Mouse (Mus musculus) MN1 (cell line): Measurements from ENCODE around the gene Rrp1.
A peak's percentile ranks its signal among the peaks of the same experiment; 100 is the strongest.
"Not testable (repeated sequence)": the region's sequence is repeated elsewhere in the genome, so short reads cannot be mapped to it uniquely, and the experiment has no call there.

Experiments
- DNase-seq: peaks from one replicate; pipeline ENCODE4 v3.0.0-alpha.2; 2016; ENCODE audit warnings: low spot score

Gene Rrp1

DNA sequence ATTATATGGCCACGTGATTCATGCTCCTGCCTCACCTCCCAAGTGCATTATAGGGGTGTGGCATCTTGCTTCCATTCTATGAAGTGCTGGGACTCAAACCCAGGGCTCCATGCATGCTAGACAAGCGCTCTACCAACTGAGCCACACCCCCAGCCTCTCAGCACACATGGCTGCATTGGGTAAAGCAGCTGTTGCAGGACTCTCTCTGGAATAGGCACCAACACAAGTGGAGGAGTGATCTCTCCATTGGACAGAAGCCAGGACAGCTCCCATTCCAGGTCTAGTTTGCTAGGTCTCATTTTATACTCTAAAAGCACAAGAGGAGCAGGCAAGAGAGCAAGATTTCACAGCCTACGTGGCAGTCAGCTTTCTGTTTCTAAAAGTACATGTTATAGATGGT, 29.3 kb downstream of the Rrp1 start:
- DNase-seq = no peak

DNA sequence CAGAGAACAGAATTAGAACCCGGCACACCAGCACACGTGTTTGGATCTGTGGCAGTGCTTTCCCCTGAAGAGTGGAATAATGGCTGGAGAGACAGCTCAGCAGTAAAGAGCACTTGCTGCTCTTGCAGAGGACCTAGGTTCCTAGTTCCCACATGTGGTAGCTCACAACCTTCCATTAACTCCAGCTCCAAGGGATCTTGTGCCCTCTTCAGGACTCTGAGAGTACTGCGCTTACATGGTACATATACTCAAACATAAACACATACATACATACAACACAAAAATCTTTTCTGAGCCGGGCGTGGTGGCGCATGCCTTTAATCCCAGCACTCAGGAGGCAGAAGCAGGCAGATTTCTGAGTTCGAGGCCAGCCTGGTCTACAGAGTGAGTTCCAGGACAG, 34.3 kb downstream of the Rrp1 start:
- DNase-seq = no peak

DNA sequence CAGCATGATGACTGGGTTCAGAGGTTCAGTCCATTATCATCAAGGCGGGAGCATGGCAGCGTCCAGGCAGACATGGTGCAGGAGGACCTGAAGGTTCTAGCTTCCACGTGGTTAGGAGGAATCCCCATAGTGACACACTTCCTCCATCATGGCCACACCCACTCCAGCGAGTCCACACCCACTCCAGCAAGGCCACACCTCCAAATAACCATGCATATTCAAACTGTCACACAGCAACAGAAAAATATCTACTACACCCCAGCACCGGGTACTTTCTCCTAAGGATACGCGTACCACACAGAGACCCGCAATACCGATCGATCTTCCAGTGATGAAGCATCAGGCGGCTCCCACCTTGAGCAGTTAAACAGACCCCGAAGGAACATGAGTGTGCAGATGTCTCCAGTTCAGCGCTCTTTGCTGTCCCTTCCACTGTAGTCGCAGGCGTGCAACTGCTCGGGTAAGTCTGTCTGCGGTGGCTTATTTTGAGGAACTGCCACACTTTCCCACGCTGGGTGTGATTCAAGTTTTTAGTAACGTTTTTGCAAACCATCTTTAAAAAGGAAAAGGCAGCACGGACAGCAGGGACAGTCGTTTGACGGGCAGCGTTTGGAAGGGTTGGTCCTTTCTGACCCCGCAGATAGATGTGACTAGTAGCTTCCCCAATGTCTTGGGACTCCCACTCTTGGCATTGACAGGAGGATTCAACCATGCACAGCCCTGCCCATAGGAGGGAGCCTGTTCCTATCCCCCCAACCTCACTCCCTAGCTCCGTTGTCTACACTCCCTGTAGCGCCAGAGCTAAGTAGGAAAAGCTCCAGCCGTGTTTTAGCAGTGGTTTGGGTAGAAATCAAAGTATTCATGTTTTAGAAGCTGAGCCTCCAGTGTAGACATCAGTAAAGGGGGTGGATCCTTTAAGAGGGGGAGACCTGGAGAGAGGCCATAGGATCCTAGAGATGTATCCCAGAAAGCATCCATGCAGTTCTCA, 39.9 kb downstream of the Rrp1 start:
- DNase-seq = no peak

DNA sequence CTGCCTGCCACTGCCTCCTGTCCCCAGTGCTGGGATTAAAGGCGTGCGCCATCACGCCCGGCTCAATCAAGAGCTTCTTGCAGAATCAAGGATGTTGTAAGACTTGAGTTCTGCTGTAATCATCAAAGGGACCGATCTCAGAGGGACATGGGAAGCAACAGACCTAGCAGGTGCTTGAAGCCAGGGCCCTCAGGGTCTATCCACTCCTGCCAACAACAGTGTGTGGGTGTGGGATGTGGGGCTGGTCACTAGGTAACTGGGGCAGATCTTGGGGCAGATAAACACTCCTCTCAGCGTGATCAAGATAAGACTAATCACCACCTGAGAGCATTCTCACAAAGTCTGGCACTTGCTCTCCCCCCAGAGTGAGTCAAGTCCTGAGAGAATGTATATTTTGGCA, 41.1 kb downstream of the Rrp1 start:
- DNase-seq = no peak

DNA sequence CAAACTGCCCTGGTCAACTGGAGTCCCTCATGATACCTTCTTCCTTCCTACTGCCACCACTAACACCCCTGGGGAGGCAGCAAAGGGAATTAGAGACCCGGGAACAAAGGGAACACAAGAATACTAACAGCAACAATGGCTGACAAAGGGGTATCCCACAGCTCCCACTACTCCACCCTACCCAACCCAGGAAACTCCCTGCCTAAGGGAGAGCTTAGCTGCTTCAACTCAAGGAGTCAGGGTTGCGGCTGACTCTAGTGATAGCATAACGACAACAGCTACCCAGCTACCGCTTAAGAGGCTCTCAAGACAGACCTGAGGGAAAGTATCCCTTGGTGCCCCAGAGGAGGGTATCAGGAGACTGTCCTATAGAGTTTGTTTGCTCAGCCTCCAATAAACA, 45.3 kb downstream of the Rrp1 start:
- no peak for DNase-seq

DNA sequence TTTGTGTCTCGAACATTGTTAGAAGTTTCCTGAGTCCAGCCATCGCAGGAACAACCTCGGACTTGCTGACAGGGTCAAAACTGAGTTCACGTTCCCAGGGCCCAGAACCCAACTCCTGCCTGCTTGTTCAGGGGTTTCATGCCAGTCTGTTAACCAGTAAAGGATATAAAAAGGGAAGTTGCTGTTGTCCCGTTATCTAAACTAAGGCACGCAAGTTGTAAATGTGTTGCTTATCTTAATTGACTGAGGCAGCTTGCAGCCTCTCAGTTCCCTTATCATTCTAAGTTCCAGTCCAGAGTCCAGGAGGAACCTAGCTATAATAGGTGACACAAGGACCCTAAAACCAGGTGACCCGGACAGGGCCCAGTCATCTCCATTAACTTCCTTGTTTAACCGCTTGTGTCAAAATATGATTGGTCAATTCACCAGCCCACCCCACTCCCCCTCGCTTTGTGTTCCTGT, 46.0 kb downstream of the Rrp1 start:
- no peak for DNase-seq

DNA sequence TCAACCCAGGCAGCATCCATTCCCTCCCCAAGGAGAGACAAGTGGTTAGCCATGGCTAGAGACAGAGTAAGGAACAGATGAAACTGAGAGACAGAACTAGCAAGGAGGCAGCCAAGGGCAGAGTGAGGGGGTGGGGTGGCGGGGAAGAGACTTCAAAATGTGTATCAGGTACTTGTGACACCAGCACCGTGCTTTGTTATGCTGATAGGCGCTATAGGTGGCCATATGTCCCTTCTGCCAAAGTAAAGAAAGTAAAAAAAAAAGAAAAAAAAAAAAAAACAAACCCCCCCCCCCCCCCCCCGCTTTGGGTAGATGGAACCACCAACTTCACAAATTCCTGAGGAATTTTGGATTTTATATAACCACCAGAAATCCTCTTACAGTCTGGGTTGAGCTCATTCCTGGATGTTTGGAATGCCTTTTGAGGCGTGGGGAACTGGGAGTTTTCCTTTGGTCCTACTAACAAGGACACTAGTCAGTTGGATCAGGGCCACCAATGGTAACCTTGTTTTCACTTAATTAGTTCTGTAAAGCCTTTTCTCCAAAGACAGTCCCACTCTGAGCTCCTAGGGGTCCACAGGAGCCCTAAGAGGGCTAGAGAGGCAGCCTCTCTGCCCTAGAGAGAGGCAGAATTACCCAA, 46.5 kb downstream of the Rrp1 start:
- DNase-seq = no peak

DNA sequence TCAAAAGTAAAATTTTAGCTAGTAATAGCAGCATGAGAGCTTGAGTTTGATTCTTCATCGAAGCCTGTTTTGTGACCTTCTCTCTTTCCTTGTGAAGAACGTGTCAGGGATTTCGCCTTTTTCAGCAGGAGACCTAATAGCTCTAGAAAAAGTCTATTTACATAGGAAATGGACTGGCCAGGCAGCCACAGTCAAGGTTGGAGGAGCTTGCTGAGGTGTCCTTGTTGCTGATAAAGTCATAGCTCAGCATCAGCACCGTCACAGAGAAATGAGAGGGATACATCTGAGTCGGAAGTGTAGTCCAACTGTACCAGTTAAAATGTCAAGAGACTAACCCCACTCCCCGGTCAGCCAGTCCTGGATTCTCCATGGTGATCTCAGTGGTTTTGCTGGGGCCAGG, 47.3 kb downstream of the Rrp1 start:
- DNase-seq = no peak

DNA sequence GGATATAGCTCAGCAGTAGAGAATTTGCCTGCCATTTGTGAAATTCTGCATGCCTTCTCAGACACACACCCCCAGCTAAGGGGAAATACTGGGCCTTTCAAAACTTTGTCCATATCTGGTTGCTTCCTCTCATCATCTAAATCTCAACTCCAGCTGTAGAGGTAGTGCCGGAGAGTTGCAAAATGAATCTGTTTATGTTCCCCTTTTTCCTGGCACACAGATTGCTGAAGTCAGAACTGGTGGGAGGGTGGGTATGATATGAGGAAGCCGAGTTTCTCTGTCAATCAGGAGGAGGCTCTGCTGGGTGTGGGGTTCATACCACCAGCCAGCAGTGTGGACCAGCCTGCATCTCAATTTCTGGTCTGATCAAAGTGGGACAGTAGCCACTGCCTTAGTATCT, 48.7 kb downstream of the Rrp1 start:
- no peak for DNase-seq

DNA sequence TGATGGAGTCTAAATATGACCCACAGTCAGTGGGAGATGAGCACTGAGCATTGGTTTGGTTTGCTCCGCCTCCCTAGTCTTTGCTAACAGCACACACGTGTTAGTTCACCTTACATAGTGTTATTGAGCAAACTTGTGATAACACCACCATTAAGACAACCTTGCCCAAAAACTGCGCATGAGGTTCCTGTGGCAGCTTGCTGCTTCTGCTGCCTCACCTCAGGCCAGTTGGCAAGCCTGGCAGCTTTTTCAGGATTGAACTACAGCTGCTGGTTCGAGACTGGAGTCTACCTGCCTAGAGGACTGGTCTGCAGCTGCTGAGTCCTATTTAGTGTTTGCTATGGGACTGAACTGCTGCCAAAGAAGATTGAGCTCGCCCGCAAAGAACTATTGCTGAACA, 49.5 kb downstream of the Rrp1 start:
- no peak for DNase-seq

DNA sequence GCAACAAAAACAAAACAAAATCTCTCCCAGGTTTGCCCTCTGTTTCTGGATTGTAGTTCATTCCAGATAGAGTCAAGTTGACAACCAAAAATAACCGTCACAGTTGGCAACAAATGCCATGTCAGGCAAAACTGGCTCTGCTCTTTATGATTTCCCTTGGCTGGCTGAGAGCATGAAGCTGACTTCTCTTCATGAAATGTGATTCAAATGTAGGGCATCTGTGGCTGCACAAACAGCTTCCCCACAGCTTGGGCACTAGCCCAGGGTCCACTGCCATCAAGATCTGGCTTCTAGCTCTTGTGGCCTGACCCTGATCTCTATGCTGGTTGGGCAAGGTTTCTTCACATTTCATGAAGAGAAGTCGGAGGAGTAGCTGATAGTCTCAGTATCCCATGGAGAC, 50.9 kb downstream of the Rrp1 start:
- DNase-seq = no peak

DNA sequence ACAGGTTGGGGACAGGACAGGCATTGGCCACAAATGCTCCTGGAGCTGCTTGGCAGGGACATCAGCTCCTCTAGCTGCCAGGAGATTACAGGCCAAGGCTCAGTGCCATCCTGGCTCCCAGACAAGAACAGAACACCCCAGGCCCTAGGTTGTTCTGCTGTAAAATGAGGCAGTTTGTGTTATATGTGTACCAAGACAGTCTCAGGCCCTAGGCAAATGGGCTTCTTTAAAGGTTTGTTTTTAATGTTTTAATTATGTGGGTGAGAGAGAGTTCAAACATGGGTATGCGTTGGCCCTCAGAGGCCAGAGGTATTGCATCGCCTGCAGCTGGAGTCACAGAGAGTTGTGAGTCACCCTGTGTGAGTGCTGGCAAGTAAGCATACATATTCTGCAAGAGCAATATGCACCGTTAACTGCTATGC, 52.5 kb downstream of the Rrp1 start:
- DNase-seq = peak; percentile 64

DNA sequence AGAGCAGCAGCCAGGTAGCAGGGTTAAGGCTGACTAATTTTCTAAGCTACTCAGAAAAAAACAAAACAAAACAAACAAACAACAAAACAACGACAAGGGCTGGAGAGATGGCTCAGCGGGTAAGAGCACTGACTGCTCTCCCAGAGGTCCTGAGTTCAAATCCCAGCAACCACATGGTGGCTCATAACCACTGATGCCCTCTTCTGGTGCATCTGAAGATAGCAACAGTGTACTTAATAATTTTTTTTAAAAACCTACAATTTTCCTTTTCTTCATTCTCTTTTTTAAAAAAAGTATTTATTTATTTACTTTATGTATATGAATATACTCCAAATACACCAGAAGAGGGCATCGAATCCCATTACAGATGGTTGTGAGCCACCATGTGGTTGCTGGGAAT, 53.8 kb downstream of the Rrp1 start:
- DNase-seq = not testable (repeated sequence)

DNA sequence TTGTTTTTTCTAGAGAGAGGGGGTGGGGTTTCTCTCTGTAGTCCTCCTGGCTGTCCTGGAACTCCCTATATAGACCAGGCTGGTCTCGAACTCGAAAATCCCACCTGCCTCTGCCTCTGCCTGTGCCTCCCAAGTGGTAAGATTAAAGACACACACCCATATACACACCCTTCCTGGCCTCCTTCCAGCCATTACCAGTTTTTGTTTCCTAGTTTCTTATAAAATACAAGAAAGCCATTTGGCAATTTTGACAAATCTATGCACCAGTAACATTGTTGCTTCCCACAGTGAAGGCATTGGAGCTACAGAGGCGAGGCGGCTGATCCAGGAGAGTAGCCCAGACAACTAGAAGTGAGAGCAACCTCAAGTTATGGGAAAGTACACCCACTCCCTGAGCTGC, 54.6 kb downstream of the Rrp1 start:
- no peak for DNase-seq

DNA sequence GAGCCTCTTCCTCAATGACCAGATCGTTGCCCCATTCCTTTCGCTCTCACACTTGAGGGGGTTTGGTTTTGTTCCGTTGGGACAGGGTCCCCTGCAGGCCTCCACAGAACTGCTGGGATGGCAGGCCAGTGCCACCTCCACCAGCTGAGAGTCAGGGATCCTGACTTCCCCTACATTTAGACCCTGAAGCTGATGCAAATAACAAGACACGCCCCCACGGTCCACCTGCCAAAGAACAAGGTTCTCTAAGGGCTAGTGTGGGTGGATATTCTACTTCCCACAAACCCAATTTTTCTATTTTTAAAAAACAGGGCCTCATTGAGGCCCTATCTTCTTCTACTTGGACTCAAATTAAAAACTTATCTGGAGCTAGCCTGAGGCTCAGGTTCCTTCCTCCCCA, 55.1 kb downstream of the Rrp1 start:
- no peak for DNase-seq

DNA sequence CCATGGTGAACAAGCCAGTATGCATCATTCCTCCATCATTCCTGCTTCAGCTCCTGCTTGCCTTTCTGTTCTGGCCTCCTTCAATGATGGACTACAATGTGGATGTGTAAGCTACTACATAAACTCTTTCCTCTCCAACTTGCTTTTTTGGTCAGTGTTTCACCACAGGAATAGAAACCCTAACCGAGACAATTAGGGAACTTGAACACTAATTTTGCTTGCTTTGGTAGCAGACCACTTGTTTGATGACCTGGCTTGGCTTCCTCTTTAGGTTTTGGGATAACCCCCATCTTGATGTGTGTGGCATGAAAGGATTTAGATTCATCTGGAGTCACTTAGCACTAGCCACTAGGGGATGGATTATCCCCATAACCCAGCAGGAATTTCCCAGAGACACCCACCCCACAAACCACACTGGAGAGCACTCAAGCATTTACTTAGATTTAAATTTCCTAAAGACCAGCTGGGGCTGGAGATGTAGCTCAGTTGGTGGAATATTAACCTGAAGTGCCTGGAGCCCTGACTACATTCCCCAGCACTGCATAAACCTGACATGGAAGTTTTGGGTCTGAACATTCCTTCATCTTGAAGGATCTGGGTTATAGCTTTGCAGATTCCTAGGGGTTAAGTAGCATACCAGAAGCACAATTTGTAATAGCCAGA, 56.8 kb downstream of the Rrp1 start:
- no peak for DNase-seq

DNA sequence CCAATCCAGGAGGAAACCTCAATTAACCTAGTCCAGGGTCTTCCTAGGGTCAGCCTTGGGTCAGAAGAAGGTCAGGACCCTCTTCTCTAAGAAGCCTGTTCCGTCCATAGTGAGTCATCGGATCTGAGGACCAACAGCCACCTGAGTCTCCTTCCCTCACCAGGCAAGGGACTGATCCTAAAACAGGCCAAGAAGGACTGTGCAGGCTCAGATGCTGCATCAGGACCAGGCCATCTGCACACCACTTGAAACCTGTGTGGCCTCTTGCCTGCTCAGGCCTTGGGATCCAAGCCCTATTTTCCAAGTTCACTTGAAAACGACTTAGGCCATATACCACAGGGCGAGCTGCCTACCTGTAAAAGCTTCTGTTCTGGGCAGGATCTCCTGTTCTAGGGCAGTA, 59.6 kb downstream of the Rrp1 start:
- peak; percentile 56 for DNase-seq

DNA sequence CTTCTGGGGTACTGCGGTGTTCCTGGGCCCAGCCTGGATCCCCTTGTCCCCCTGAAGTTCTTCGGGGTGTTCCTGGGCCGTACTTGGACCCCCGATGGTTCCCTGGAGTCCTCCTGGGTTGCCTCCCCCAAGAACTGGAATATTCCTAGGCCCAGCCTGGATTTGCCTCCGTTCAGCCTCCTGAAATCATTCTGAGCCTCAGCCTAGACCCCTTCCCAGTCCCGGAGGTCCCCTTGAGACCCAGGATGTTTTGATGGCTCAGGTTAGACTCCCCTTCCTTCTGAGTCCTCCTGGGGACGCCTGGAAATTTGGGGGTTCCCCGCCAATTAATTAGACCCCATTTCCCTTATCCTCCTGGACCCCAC, 60.2 kb downstream of the Rrp1 start:
- no peak for DNase-seq

DNA sequence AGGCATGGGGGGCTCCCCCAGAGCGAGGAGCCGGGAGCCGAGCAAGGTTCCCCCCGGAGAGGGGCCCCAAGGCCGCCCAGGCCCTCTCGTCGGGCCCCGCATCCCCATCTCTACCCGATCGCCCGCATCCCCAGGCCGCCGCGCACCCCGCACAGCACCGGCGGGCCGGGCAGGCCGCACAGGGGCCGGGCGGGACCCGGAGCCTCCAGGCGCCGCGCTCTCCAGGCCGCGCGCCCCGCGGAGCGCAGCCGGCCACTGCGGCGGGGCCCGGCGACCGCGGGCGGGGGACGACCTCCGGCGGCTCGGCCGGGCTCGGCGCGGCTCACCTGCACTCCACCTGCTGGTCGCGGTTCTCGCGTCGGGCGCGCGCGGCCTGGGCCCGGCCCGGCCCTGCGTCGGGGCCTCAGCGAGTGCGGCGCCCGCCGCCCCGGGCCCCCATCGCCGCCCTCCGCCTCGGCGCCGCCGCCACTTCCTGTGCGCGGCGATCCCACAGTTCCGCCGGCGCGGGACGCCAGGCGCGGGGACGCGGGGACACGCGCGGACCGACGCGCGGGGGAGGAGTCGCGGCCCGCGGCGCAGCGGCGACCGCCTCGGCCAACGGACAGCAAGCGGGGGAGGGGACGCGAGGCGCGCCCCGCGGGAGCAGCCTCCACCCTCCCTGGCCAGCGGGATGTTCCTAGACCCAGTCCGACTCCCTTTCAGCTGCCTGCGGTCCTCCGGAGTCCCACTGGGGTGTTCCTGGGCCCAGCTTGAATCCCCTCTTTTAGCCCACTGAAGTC, 60.8 kb downstream of the Rrp1 start, which contains the start of gene Agpat3:
Gene Agpat3 (minus strand): TSS at position 603 of the 779 bp plus-strand sequence.
- peak; percentile 77 for DNase-seq

DNA sequence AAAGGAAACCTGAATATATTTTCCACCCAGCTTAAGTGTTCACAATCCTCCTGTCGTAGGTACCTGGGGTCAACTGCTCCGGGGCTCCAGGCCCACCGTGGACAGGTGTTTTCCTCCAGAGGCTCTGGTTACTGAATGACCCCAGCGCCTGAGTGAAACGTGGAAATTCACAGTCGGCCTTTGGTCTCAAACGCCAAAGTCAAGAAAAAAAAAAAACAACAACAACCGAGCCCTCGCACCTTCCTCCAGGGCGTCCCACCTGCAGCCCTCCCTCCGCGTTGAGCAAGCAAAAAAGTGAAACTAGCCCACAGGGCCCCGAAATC, 61.3 kb downstream of the Rrp1 start:
- no peak for DNase-seq

DNA sequence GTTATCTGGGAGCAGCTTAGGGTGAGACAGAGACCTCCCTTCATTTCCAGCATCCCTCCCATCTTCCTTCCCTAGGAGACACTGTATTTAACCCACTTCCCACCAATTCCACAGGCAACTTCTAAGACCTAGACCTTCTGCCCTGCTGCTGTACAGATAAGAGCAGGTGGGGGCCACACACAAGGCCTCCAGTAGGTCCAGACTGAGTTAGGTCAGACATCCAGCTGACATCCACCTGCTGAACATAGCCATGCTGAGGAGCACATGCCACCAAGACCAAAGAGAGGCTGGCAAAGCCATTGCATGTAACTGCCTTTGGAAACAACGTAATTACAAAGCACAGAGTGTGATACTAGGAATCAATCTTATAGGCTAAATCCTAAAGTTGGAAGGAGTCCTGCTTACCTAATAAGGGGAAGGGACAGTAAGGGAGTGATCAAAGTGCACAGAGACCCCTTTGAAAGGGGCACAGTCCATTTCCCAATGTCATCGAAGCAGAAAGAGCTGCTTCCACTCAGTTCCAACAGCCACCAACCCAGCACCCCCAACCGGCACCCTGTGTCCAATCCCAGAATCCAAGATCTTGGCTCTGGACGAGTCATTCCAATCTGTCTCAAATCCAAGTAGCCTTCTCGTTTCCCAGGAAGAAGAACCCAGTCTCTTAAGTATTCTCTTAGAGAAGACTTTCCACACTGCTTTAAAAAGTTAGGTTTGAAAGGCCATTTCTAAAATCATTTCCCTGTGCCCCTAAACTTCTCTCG, 61.9 kb downstream of the Rrp1 start:
- peak; percentile 41 for DNase-seq
